ENCODE assay signal across 17 mouse cellular contexts in genomic region chr8:111490034-111490591, GRCm38 (mm10). TPM values are rescaled to one million over a fixed set of nuclear protein-coding genes. Genes with fewer than 3 reads are reported as not detected.
DNase-seq lines count a peak whose midpoint lies in the region; ATAC-seq and TF ChIP-seq lines count a peak whose summit lies in the region.
"Had no signal": no experiment of that assay in that cellular context is flagged by ENCODE, and none has a peak within 500 bp of the region (broad histone marks: within the 10 kb centered on the region; RNA-seq: fewer than 3 reads in every experiment).

No protein-coding gene starts in this region.

- no peak for DNase-seq in heart, adult 2 months
- DNase-seq in heart, postnatal 25 days (ENCODE audit: low spot score): no peak
- DNase-seq in lung, postnatal 10 days: peak; percentile 28
- DNase-seq in lung, postnatal 36 days: no peak
- DNase-seq in kidney, postnatal 4 days: peak; percentile 43 to 60
- DNase-seq in cerebellum, postnatal 10 days: no peak
- DNase-seq: adrenal gland, adult 2 months; cerebellum, adult 18-20 months; gastrocnemius, postnatal 36 days; spleen, adult 18-20 months; thymus, postnatal 25 days had no signal

- no peak for ATAC-seq in embryonic facial prominence, embryonic 12.5 days (ENCODE audit: insufficient number of reproducible peaks, insufficient read depth, low FRiP score, low TSS enrichment)
- ATAC-seq: inflammation-experienced regulatory T-cells, adult 6 months had no signal

- intact Hi-C loops in heart, adult 2 months (cut with DNase I): loop anchor here (5.0 kb wide), 1 partner anchor 47 kb away; the partner anchor contains the start of gene Znrf1
- intact Hi-C loops in heart, postnatal 25 days (cut with DNase I): loop anchor here (5.0 kb wide), 1 partner anchor 47 kb away; the partner anchor contains the start of gene Znrf1

- H3K27me3 ChIP-seq in heart, adult 2 months (ENCODE audit: control insufficient read depth, insufficient read depth, low read length): no peaks in the 10 kb centered on the region
- no peaks in the 10 kb centered on the region for H3K27me3 ChIP-seq in embryonic facial prominence, embryonic 12.5 days
- H3K27me3 ChIP-seq: limb, embryonic 13.5 days; neural tube, embryonic 13.5 days; stomach, embryonic 15.5 days had no signal

- H3K36me3 ChIP-seq in heart, adult 2 months (ENCODE audit: control insufficient read depth, insufficient read depth, low read length): peaks cover 2% of the 10 kb centered on the region
- peaks cover 20% of the 10 kb centered on the region for H3K36me3 ChIP-seq in embryonic facial prominence, embryonic 12.5 days

- TF ChIP-seq CTCF in heart, adult 2 months (IDR thresholded peaks at IDR 0.05): no peak

- no peak overlapping the region for H3K4me2 ChIP-seq in embryonic facial prominence, embryonic 12.5 days (replicated peaks)
- H3K4me2 ChIP-seq: heart, embryonic 11.5 days; limb, embryonic 13.5 days; neural tube, embryonic 13.5 days; stomach, embryonic 15.5 days had no signal

- no peak overlapping the region for H3K9ac ChIP-seq in heart, adult 2 months (ENCODE audit: low read depth, low read length)
- H3K9ac ChIP-seq in embryonic facial prominence, embryonic 12.5 days: no peak overlapping the region
- H3K9ac ChIP-seq: limb, embryonic 13.5 days; neural tube, embryonic 13.5 days; stomach, embryonic 15.5 days had no signal

- no peaks in the 10 kb centered on the region for H3K9me3 ChIP-seq in embryonic facial prominence, embryonic 12.5 days
- H3K9me3 ChIP-seq: limb, embryonic 13.5 days; neural tube, embryonic 13.5 days; stomach, embryonic 15.5 days had no signal

- WGBS in heart, adult 2 months: 71% methylated on average over 10 of the region's 10 CpGs
- WGBS in embryonic facial prominence, embryonic 12.5 days: 87% methylated on average over 10 of the region's 10 CpGs

- TF ChIP-seq POLR2A in heart, adult 2 months (IDR thresholded peaks at IDR 0.05; ENCODE audit: insufficient read depth, low read depth, low read length): no peak

- H3K4me1 ChIP-seq in heart, adult 2 months (ENCODE audit: control insufficient read depth, insufficient read depth, low read length): peaks cover 7% of the 10 kb centered on the region
- peaks cover 3% of the 10 kb centered on the region; the same call in 1 of the 2 replicates for H3K4me1 ChIP-seq in embryonic facial prominence, embryonic 12.5 days
- H3K4me1 ChIP-seq: limb, embryonic 13.5 days; neural tube, embryonic 13.5 days; stomach, embryonic 15.5 days had no signal

- no peak for TF ChIP-seq EP300 in heart, adult 2 months (IDR thresholded peaks at IDR 0.05; ENCODE audit: insufficient read depth, low read depth, low read length)

- H3K79me2 ChIP-seq in heart, adult 2 months (replicated peaks; ENCODE audit: control insufficient read depth, insufficient read depth, low read length): no peaks in the 10 kb centered on the region

- no peak overlapping the region for H3K4me3 ChIP-seq in heart, adult 2 months
- no peak overlapping the region for H3K4me3 ChIP-seq in embryonic facial prominence, embryonic 12.5 days
- H3K4me3 ChIP-seq: limb, embryonic 13.5 days; neural tube, embryonic 13.5 days; stomach, embryonic 15.5 days had no signal

- H3K27ac ChIP-seq in heart, adult 2 months: peak overlapping the region; percentile 12; the same call in 1 of the 2 replicates
- 0 out of 2 replicates have a peak overlapping the region, but pooled peaks have one; percentile 20 for H3K27ac ChIP-seq in embryonic facial prominence, embryonic 12.5 days
- H3K27ac ChIP-seq: limb, embryonic 13.5 days; neural tube, embryonic 13.5 days; stomach, embryonic 15.5 days had no signal

RNA-seq across cellular contexts. Expression of gene Wdr59, which starts 31.8 kb away (rescaled TPM):
- 1 to 10 TPM; 6.9 to 7.0 TPM for total RNA-seq in heart, adult 2 months (2021)
- 5.4 and 8.3 TPM in 2 replicates for polyA plus RNA-seq in heart, adult 2 months (2012; rRNA removed)
- total RNA-seq in heart, postnatal 25 days (2021): 1 to 10 TPM; 6.3 to 7.4 TPM
- polyA plus RNA-seq in embryonic facial prominence, embryonic 12.5 days (2016; fragmentation: Nextera tagmentation; extraction: Ambion mirVana): 7.8 and 8.1 TPM in 2 replicates

RNA-seq across cellular contexts. Expression of gene Znrf1, which starts 45.8 kb away (rescaled TPM):
- total RNA-seq in heart, adult 2 months (2021): 10 to 100 TPM; 54.7 to 59.0 TPM
- polyA plus RNA-seq in heart, adult 2 months (2012; rRNA removed): 66.7 and 86.2 TPM in 2 replicates
- 10 to 100 TPM; 57.0 to 59.8 TPM for total RNA-seq in heart, postnatal 25 days (2021)
- 79.5 TPM in 2 replicates for polyA plus RNA-seq in embryonic facial prominence, embryonic 12.5 days (2016; fragmentation: Nextera tagmentation; extraction: Ambion mirVana)

Comparison
In these comparisons a context has a peak if more than half of its experiments do, and no peak if none do; other contexts are left out.
1. DNase-seq: peak in lung, postnatal 10 days (single experiment) and kidney, postnatal 4 days (2 of 2); none in heart, adult 2 months (0 of 2), heart, postnatal 25 days (single experiment), lung, postnatal 36 days (single experiment) and cerebellum, postnatal 10 days (0 of 2).